Mouse (Mus musculus) heart, embryonic 11.5 days (tissue): Measurements from ENCODE around the gene Slc34a3. TPM values are rescaled to one million over a fixed set of nuclear protein-coding genes. Genes with fewer than 3 reads are reported as not detected.

Source experiments
- ATAC-seq: fragments of 200-750 bp; cut with Nextera tagmentation; replicated peaks from 2 replicates; pipeline ENCODE4 v1.8.0; 2017; ENCODE audit warnings: moderate library complexity; ENCODE audit not compliant: insufficient number of reproducible peaks, low FRiP score, low TSS enrichment
- H3K27ac ChIP-seq: fragments of 300-500 bp; sonication (generic); 2 replicates; pipeline ENCODE4 v1.5.1; 2014; ENCODE audit warnings: mild to moderate bottlenecking, low read depth, low read length
- H3K27me3 ChIP-seq: fragments of 300-500 bp; sonication (generic); 2 replicates; pipeline ENCODE4 v1.6.1; 2014; ENCODE audit warnings: mild to moderate bottlenecking, low read length, mixed read lengths; ENCODE audit not compliant: control insufficient read depth, insufficient read depth
- H3K36me3 ChIP-seq: fragments of 300-500 bp; sonication (generic); 2 replicates; pipeline ENCODE4 v1.6.1; 2014; ENCODE audit warnings: mild to moderate bottlenecking, low read length, moderate library complexity, mixed read lengths; ENCODE audit not compliant: control insufficient read depth, insufficient read depth
- H3K4me1 ChIP-seq: fragments of 300-500 bp; sonication (generic); 2 replicates; pipeline ENCODE4 v1.6.1; 2014; ENCODE audit warnings: low read length; ENCODE audit not compliant: control insufficient read depth, insufficient read depth
- H3K4me2 ChIP-seq: fragments of 300-500 bp; sonication (generic); 2 replicates; pipeline ENCODE4 v1.6.1; 2014; ENCODE audit warnings: mild to moderate bottlenecking, moderate library complexity
- H3K4me3 ChIP-seq: fragments of 300-500 bp; sonication (generic); 2 replicates; pipeline ENCODE4 v1.5.1; 2014; ENCODE audit warnings: low read depth, low read length
- H3K9ac ChIP-seq: fragments of 300-500 bp; sonication (generic); 2 replicates; pipeline ENCODE4 v1.6.1; 2014; ENCODE audit warnings: mild to moderate bottlenecking, low read depth, low read length, moderate library complexity
- H3K9me3 ChIP-seq: fragments of 300-500 bp; sonication (generic); replicated peaks from 2 replicates; pipeline ENCODE4 v1.6.1; 2016; ENCODE audit warnings: low read length; ENCODE audit not compliant: control insufficient read depth
- WGBS: fragments of 180-500 bp; shearing (Covaris S2); extraction: QIAGEN DNeasy Blood & Tissue Kit; methylation state at CpG from one replicate; pipeline ENCODE4 v1.1.7; 2014; ENCODE audit not compliant: insufficient replicate concordance; 5-methylcytosine and 5-hydroxymethylcytosine counted together
- polyA plus RNA-seq: library from polyadenylated mRNA; unstranded; fragments of >200 nt; fragmentation: Nextera tagmentation; extraction: Ambion mirVana; gene quantifications from 2 replicates; pipeline ENCODE4 v1.2.1, GENCODE M21; 2014

Slc34a3 gene
- polyA plus RNA-seq, 1 experiment from 2014 or later, result not detected

DNA sequence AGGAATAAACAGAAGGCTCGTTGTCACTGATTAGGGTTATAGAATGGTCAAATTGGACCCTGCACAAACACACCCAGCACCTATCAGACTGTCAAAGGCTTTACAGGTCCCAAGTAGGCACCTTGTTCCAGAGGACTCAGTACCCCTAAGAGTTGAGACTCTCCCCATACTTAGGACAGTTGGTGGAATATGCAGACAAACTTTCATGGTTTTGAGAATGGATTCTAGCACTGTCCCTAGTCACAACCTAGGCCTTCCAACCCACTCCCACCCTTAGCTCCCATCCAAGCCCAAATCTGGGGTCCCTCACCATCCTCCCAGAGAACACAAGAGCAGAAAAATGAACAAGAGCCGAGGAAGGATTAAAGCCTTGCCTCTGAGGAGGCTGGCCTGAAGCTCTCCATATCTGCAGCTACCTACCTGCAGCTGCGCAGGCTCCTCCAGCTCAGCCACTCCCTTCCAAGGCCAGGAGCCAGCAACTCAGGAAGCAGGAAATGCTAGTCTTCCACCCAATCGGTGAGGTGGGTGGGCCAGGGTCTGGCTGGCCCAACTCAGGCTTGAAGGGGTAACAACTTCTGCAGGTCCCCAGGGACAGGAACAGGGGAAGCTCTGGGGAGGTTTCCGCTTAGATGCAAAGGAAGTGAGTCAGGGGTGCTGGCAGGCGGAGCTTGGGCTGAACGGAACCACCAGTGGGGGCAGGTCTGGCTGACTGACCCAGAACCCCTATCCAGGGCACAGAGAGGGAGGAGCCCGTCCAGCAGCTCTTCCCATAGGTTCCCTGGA lies 37.8 kb downstream of the Slc34a3 start, which contains the start of gene Tor4a:
TSS of gene Tor4a (minus strand) at position 715 of the 783 bp plus-strand sequence.
- peak within 1 kb of the TSS; percentile 76 for H3K4me2 ChIP-seq
- 8% methylated on average over 8 of the region's 8 CpGs for WGBS
- peak within 1 kb of the TSS; percentile 43 for H3K4me3 ChIP-seq
- peaks cover 15% of the 10 kb centered on the region for H3K36me3 ChIP-seq
- peak; percentile 59 for ATAC-seq
- H3K27me3 ChIP-seq, result peaks cover 21% of the 10 kb centered on the region
- H3K4me1 ChIP-seq, result peaks cover 32% of the 10 kb centered on the region
- no peaks in the 10 kb centered on the region for H3K9me3 ChIP-seq
- peak within 1 kb of the TSS; percentile 54 for H3K9ac ChIP-seq
- peak within 1 kb of the TSS; percentile 70 for H3K27ac ChIP-seq

DNA sequence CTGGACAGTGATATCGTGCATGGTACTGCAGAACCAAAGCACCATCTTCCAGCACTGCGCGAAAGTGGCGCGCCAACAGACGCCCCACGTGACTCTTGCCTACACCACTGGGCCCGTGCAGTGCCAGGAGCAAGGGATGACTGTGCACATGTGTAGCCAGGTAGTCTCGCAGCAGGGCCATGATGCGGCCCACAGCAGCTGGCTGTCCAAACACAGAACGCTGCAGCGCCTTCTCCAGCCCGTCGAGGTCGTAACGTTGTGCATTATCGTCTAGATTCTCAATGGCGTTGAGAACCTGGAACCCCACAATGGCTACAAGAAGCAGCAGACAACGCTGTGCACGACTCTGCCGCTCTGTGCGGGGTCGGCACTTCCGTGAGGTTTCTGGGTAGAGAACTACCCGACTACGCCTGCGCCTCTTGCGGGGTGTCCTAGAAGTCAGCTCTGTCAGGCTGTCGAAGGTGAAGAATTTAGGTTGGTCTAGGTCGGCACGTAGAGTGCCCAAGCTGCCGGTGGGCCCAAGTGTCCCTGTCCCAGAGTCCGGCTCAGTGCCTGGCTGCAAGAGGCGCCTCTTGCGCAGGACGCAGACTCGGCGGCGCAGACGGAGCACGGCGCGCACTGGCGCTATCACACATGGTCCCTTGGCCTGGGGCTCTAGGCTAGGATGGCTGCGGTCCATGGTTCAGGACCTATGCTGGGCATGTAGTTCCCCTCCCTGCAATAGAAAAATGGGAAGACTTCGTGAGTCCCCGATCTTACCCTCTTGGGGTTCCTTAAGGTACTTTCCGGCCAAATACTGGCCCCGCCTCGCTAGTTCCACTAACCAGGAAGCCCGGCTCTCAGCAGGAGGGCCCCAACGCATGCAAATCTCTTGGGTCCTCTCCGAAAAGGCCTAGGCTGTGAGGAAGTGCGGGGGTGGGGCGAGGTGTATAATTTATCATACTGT lies 38.7 kb downstream of the Slc34a3 start:
- no peak for ATAC-seq
- H3K9ac ChIP-seq, result peak overlapping the region; percentile 54
- peaks cover 9% of the 10 kb centered on the region; the same call in 1 of the 2 replicates for H3K36me3 ChIP-seq
- peak overlapping the region; percentile 76 for H3K4me2 ChIP-seq
- H3K27ac ChIP-seq, result peak overlapping the region; percentile 70
- WGBS, result 14% methylated on average over 55 of the region's 55 CpGs
- peaks cover 32% of the 10 kb centered on the region for H3K4me1 ChIP-seq
- H3K27me3 ChIP-seq, result peaks cover 21% of the 10 kb centered on the region
- peak overlapping the region; percentile 43 for H3K4me3 ChIP-seq
- no peaks in the 10 kb centered on the region for H3K9me3 ChIP-seq

DNA sequence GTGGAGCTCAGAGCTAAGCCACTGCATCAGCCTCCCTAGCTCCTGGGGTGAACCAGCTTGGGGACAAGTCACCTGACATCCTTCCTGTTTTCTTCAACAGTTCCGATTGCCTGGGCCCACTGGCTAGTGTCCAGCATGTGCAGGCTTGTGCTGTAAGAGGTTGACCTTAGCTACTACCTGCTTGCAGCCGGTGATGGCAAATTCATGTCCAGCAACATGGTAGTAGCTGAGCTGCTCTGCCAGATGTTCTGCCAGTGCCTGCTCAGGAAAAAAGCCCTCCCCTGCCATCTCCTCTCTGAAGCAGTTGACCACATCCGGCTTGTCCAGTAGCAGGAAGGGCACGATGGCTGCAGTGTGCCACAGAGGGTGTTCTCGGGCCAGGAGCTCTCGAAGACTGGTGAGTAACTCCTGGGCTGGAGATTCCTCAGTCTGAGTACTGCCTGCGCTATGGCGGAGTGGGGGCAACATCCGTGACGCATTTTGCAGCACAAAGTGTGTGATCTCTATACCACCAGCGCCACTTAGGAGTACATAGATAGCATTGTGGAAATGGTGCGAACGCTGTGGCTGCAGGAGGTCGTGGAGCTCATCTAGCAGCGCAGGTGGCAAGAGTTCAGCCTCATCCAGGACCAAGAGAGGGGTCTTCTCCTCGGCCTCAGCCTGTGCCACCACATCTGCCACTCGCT lies 39.5 kb downstream of the Slc34a3 start:
- H3K4me3 ChIP-seq, result no peak overlapping the region
- peak overlapping the region; percentile 76 for H3K4me2 ChIP-seq
- H3K27ac ChIP-seq, result no peak overlapping the region
- H3K4me1 ChIP-seq, result peaks cover 32% of the 10 kb centered on the region
- H3K27me3 ChIP-seq, result peaks cover 21% of the 10 kb centered on the region
- 73% methylated on average over 17 of the region's 17 CpGs for WGBS
- ATAC-seq, result no peak
- no peaks in the 10 kb centered on the region for H3K9me3 ChIP-seq
- H3K9ac ChIP-seq, result no peak overlapping the region; the same call in 1 of the 2 replicates
- peaks cover under 1% of the 10 kb centered on the region; the same call in 1 of the 2 replicates for H3K36me3 ChIP-seq

DNA sequence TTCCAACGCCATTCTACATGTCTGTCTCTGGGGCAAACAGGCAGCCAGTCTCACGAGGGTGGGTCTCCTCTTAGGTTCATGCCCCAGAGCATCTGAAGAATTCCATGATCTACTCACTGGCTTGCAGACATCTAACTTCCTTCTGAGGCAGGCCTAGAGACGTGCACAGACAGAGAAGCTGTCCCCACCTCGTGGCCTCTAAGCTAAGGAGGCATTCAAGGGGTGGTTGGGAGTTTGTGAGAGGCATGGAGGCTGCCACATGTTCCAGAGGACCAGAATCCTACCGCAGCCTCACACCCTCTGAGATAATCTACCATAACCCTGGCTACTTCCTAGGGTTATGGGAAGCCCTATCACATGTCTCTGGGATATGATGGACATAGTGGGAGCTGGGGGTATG lies 40.2 kb downstream of the Slc34a3 start:
- 73% methylated on average over 5 of the region's 5 CpGs for WGBS
- H3K4me1 ChIP-seq, result peaks cover 32% of the 10 kb centered on the region
- no peak overlapping the region for H3K4me2 ChIP-seq
- H3K9ac ChIP-seq, result no peak overlapping the region
- H3K4me3 ChIP-seq, result no peak overlapping the region
- H3K36me3 ChIP-seq, result no peaks in the 10 kb centered on the region; the same call in 1 of the 2 replicates
- no peaks in the 10 kb centered on the region for H3K9me3 ChIP-seq
- ATAC-seq, result no peak
- no peak overlapping the region for H3K27ac ChIP-seq
- peaks cover 21% of the 10 kb centered on the region for H3K27me3 ChIP-seq

DNA sequence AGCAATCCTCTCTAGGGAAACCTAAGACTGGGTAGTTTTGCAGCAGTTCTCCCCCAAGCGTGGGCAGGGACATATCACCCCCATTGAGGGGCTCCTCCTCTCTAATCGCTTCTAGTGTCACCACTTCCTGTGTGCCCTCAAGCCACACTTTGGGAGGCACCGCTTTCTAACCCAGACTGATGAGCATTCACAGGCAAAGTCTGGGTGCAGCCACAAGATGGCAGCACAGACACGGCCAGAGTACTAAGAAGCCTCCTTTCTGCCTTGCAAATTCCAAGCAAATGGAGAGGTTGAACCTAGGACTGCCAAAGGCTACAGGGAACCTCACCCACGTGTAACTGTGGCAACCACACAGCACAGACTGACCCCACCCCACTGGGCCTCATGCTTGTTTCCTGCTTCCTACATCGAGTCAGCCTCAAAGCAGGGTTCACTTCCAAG lies 40.8 kb downstream of the Slc34a3 start:
- no peak overlapping the region for H3K27ac ChIP-seq
- peaks cover 21% of the 10 kb centered on the region for H3K27me3 ChIP-seq
- no peak overlapping the region for H3K9ac ChIP-seq
- no peaks in the 10 kb centered on the region; the same call in 1 of the 2 replicates for H3K36me3 ChIP-seq
- under 1% methylated on average over 6 of the region's 6 CpGs for WGBS
- H3K9me3 ChIP-seq, result no peaks in the 10 kb centered on the region
- ATAC-seq, result 0 out of 2 replicates have a peak, but pooled peaks have one; percentile 41
- peaks cover 32% of the 10 kb centered on the region for H3K4me1 ChIP-seq
- peak overlapping the region; percentile 43 for H3K4me2 ChIP-seq
- no peak overlapping the region for H3K4me3 ChIP-seq

DNA sequence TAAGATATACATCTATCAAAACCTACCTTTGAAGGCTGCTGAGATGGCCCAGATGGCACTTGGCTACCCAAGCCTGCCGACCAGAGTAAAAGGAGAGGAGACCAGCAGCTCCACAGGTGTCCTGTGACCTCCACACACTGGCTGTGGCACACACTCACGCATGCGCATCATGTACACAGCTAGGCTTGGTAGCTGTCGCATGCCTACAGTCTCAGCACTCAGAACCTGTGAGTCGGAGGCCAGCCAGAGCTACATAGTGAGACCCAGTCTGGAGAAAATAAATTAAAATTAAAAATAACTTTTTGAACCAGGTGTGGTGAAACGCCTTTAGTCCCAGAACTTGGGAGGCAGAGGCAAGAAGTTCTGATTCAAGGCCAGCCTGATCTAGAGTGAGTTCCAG lies 46.3 kb downstream of the Slc34a3 start:
- 76% methylated on average over 6 of the region's 6 CpGs for WGBS
- Histone ChIP-seq H3K9me3 (no peaks in the 10 kb centered on the region), H3K36me3 (no peaks in the 10 kb centered on the region), H3K27ac (no peak overlapping the region), H3K4me1 (no peaks in the 10 kb centered on the region), H3K9ac (no peak overlapping the region), H3K27me3 (peaks cover 22% of the 10 kb centered on the region), H3K4me2 (no peak overlapping the region), H3K4me3 (no peak overlapping the region)
- no peak for ATAC-seq

DNA sequence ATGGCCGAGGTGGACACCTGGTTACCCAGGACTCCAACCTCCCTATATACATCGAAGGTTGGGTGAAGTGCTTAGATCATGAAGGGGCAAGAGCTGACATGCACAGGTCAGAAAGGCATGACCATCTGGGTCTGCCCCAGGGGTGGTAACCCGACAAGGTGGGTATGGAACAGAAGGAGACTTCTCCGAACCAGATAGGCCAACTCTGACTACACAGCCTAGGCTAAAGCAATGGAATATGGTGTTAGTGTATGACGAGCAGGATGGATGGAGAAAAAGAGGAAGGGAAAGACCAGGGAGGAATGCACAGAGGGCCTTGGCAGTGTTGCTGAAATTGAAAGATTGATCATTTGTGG lies 47.6 kb downstream of the Slc34a3 start:
- Histone ChIP-seq H3K9ac (0 out of 2 replicates have a peak overlapping the region, but pooled peaks have one; percentile 50), H3K36me3 (no peaks in the 10 kb centered on the region), H3K4me3 (peak overlapping the region; percentile 48), H3K4me1 (peaks cover 3% of the 10 kb centered on the region; the same call in 1 of the 2 replicates), H3K27ac (no peak overlapping the region), H3K4me2 (peak overlapping the region; percentile 87), H3K27me3 (peaks cover 25% of the 10 kb centered on the region), H3K9me3 (no peaks in the 10 kb centered on the region)
- ATAC-seq, result no peak
- 29% methylated on average over 5 of the region's 5 CpGs for WGBS
